Mouse (Mus musculus) lung, adult 2 months (tissue): ENCODE data around the gene Ttll3.

Experiments used
- CTCF ChIP-seq: fragments of 200-500 bp; IDR thresholded peaks from 2 replicates; pipeline ENCODE4 v1.5.1; 2011; ENCODE audit warnings: mild to moderate bottlenecking, low read length, control low read depth; ENCODE audit not compliant: insufficient read depth
- POLR2A ChIP-seq: fragments of 200-500 bp; IDR thresholded peaks from 2 replicates; pipeline ENCODE4 v1.6.1; 2011; ENCODE audit warnings: low read depth, mild to moderate bottlenecking, control low read depth, low read length, borderline replicate concordance; ENCODE audit errors: extremely low read depth

DNA sequence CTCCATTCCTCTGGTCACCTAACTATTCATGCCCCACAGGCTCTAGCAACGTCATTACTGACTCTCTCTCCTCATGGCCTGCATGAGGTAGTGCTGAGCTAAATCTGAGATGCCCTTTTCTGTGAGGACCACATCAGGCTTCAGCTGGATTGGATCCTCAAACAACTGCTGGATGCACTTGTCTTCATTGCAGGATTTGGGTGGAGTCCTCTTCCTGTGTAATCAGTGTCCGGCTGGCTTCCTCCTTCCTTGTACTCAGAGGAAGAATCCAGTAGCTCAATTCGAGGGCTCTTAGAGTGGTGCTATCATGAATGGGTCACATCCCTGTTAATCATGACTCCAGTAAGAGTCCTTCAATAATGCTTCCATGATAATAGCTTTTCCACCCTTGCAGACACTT is 35.4 kb upstream of the Ttll3 start:
- TF ChIP-seq POLR2A: no peak
- TF ChIP-seq CTCF: no peak
